ENCODE assay signal across 8 mouse cellular contexts in the genomic region with DNA sequence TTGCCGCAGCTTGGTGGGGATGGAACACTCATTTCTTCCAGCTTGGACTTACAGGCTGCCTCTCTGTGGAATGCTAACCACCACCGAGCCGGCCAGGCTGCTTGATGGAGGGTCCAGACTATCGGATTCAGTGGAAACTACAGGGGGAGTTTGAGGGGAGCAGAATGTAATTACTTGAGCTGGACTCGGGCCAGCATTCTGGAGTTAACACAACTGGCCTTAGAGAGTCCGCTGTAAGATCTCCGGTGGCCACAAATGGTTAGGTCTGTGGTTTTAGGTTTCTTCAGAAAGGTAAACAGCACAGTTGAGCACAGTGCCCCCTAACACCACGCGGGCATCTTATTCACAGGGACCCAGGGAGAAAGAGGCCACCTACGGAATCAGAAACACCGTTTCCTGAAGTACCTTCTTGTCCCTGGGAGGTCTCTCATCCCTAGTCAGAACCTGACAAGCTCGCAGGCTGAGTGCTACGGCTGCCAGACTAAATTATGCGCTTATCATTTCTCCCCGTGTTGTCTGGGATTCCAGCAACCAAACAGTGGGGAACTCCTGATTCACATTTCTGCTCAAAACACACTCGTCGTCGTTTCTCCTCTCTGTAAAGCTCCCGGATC. TPM values are rescaled to one million over a fixed set of nuclear protein-coding genes. Genes with fewer than 3 reads are reported as not detected.
DNase-seq lines count a peak whose midpoint lies in the region; ATAC-seq lines count a peak whose summit lies in the region.

No protein-coding gene starts in this region.

- peak overlapping the region; percentile 66 for H3K4me2 ChIP-seq in heart, embryonic 11.5 days

- peak overlapping the region; percentile 13 for H3K4me3 ChIP-seq in heart, embryonic 11.5 days (ENCODE audit: low read depth, low read length)
- H3K4me3 ChIP-seq in brown adipose tissue, adult 24 weeks (ENCODE audit: insufficient read depth, low read depth, low read length), result 0 out of 2 replicates have a peak overlapping the region, but pooled peaks have one; percentile 8
- peak overlapping the region; percentile 43 for H3K4me3 ChIP-seq in hindbrain, embryonic 10.5 days

- intact Hi-C loops in heart, postnatal 25 days (cut with DNase I), result no loop called here

- H3K27me3 ChIP-seq in heart, embryonic 11.5 days (ENCODE audit: control insufficient read depth, insufficient read depth, low read length), result no peaks in the 10 kb centered on the region
- H3K27me3 ChIP-seq in hindbrain, embryonic 10.5 days (ENCODE audit: insufficient read depth, poor library complexity, severe bottlenecking), result no peaks in the 10 kb centered on the region

- peak overlapping the region; percentile 60; the same call in 1 of the 2 replicates for H3K9ac ChIP-seq in heart, embryonic 11.5 days (ENCODE audit: low read depth, low read length)

- DNase-seq in heart, postnatal 25 days (ENCODE audit: low spot score), result no peak
- DNase-seq in hindbrain, embryonic 10.5 days (ENCODE audit: low spot score), result peak; percentile 55
- peak; percentile 69 for DNase-seq in mesoderm, embryonic 11.5 days (ENCODE audit: low read depth, low spot score)
- DNase-seq in adrenal gland, adult 18-20 months (ENCODE audit: low spot score in 2 of 2), result no peak
- DNase-seq in layer of hippocampus, postnatal 14 days (ENCODE audit: low spot score in 2 of 2), result no peak

- no peaks in the 10 kb centered on the region for H3K36me3 ChIP-seq in heart, embryonic 11.5 days (ENCODE audit: control insufficient read depth, insufficient read depth, low read length)
- no peaks in the 10 kb centered on the region for H3K36me3 ChIP-seq in hindbrain, embryonic 10.5 days

- 10% methylated on average over 19 of the region's 19 CpGs for WGBS in heart, embryonic 11.5 days (ENCODE audit: insufficient replicate concordance)
- WGBS in hindbrain, embryonic 10.5 days, result 18% methylated on average over 19 of the region's 19 CpGs

- H3K9me3 ChIP-seq in heart, embryonic 11.5 days (replicated peaks; ENCODE audit: control insufficient read depth, low read length), result no peaks in the 10 kb centered on the region
- H3K9me3 ChIP-seq in hindbrain, embryonic 10.5 days, result no peaks in the 10 kb centered on the region

- peak overlapping the region; percentile 64 for H3K27ac ChIP-seq in heart, embryonic 11.5 days (ENCODE audit: low read depth, low read length)
- no peak overlapping the region for H3K27ac ChIP-seq in brown adipose tissue, adult 24 weeks (replicated peaks; ENCODE audit: low read depth, low read length)
- H3K27ac ChIP-seq in hindbrain, embryonic 10.5 days, result peak overlapping the region; percentile 84

- no peak; the same call in 1 of the 2 replicates for ATAC-seq in heart, embryonic 11.5 days (replicated peaks; ENCODE audit: insufficient number of reproducible peaks, low FRiP score, low TSS enrichment)
- no peak for ATAC-seq in erythroid progenitor cell, adult 5-6 weeks (replicated peaks; ENCODE audit: low FRiP score, poor library complexity, severe bottlenecking)

- peaks cover 14% of the 10 kb centered on the region for H3K4me1 ChIP-seq in heart, embryonic 11.5 days (ENCODE audit: control insufficient read depth, insufficient read depth, low read length)
- H3K4me1 ChIP-seq in brown adipose tissue, adult 24 weeks (ENCODE audit: control insufficient read depth, insufficient read depth, insufficient read length, low read length), result no peaks in the 10 kb centered on the region; the same call in none of the 2 replicates
- peaks cover 41% of the 10 kb centered on the region for H3K4me1 ChIP-seq in hindbrain, embryonic 10.5 days (replicated peaks)

RNA-seq across cellular contexts. Expression of a gene that starts 45.5 kb away (rescaled TPM):
- 30.4 and 38.9 TPM in 2 replicates for polyA plus RNA-seq in heart, embryonic 11.5 days (2014; fragmentation: Nextera tagmentation; extraction: Ambion mirVana)
- total RNA-seq in heart, postnatal 25 days (2021), result 1 to 10 TPM; 7.6 to 8.7 TPM
- polyA plus RNA-seq in brown adipose tissue, adult 24 weeks (2012; ENCODE audit: insufficient read depth, insufficient read length, missing spikeins), result 39.9 and 44.4 TPM in 2 replicates
- 50.5 and 64.5 TPM in 2 replicates for polyA plus RNA-seq in hindbrain, embryonic 10.5 days (2016; fragmentation: Nextera tagmentation; extraction: Ambion mirVana)
- 21.3 and 27.7 TPM in 2 replicates for total RNA-seq in erythroid progenitor cell, adult 5-6 weeks (2015; ENCODE audit: low replicate concordance)
- total RNA-seq in erythroid progenitor cell, adult 5-6 weeks (2017; ENCODE audit: low replicate concordance), result 10.3 and 23.2 TPM in 2 replicates
- total RNA-seq in adrenal gland, adult 18-20 months (2021), result 10 to 100 TPM; 26.7 to 34.4 TPM
- total RNA-seq in layer of hippocampus, postnatal 14 days (2021), result 10 to 100 TPM; 15.0 to 19.5 TPM

Comparison
In these comparisons a context has a peak if more than half of its experiments do, and no peak if none do; other contexts are left out.
1. DNase-seq: peak in hindbrain, embryonic 10.5 days (single experiment) and mesoderm, embryonic 11.5 days (single experiment); none in heart, postnatal 25 days (single experiment), adrenal gland, adult 18-20 months (0 of 2) and layer of hippocampus, postnatal 14 days (0 of 2).
2. Peak in every context shown above with its lines, with median percentiles within 50 percentile points of each other: H3K4me3 ChIP-seq.